Comparison of ENCODE assay signal across 8 mouse cellular contexts in genomic region chr17:9764041-9764606, GRCm38 (mm10).
DNase-seq lines count a peak whose midpoint lies in the region; ATAC-seq and TF ChIP-seq lines count a peak whose summit lies in the region.

No protein-coding gene starts in this region.

- H3K4me3 ChIP-seq in lung, embryonic 14.5 days (ENCODE audit: low read depth, low read length) = peak overlapping the region; percentile 14; the same call in 1 of the 2 replicates
- H3K4me3 ChIP-seq in forebrain, embryonic 14.5 days (ENCODE audit: low read depth, low read length) = peak overlapping the region; percentile 24
- H3K4me3 ChIP-seq in liver, embryonic 12.5 days = peak overlapping the region; percentile 6; the same call in 1 of the 2 replicates
- peak overlapping the region; percentile 11; the same call in 1 of the 2 replicates for H3K4me3 ChIP-seq in stomach, embryonic 15.5 days (replicated peaks)

- H3K9ac ChIP-seq in lung, embryonic 14.5 days = peak overlapping the region; percentile 5; the same call in 1 of the 2 replicates
- peak overlapping the region; percentile 60 for H3K9ac ChIP-seq in forebrain, embryonic 14.5 days (ENCODE audit: low read length)
- no peak overlapping the region for H3K9ac ChIP-seq in liver, embryonic 12.5 days
- no peak overlapping the region for H3K9ac ChIP-seq in stomach, embryonic 15.5 days

- H3K9me3 ChIP-seq in lung, embryonic 14.5 days (ENCODE audit: low read depth, low read length) = no peaks in the 10 kb centered on the region
- H3K9me3 ChIP-seq in forebrain, embryonic 14.5 days (replicated peaks; ENCODE audit: control insufficient read depth, low read length) = no peaks in the 10 kb centered on the region
- no peaks in the 10 kb centered on the region for H3K9me3 ChIP-seq in liver, embryonic 12.5 days (replicated peaks)
- no peaks in the 10 kb centered on the region for H3K9me3 ChIP-seq in stomach, embryonic 15.5 days

- no peak for DNase-seq in lung, embryonic 14.5 days
- no peak for DNase-seq in lung, postnatal 14 days
- DNase-seq in forebrain, embryonic 14.5 days (ENCODE audit: low spot score) = peak; percentile 52
- no peak for DNase-seq in urinary bladder, postnatal 14 days (ENCODE audit: low spot score)
- DNase-seq in layer of hippocampus, postnatal 25 days (ENCODE audit: extremely low spot score in 1 of 2, low spot score in 1 of 2) = no peak
- no peak for DNase-seq in thymus, postnatal 4 days

- peaks cover 3% of the 10 kb centered on the region; the same call in 1 of the 2 replicates for H3K4me1 ChIP-seq in lung, embryonic 14.5 days (ENCODE audit: insufficient read depth)
- peaks cover 32% of the 10 kb centered on the region for H3K4me1 ChIP-seq in forebrain, embryonic 14.5 days (ENCODE audit: control insufficient read depth, insufficient read depth, low read length)
- 0 out of 2 replicates have a peak, but pooled peaks cover 7% of the 10 kb centered on the region for H3K4me1 ChIP-seq in liver, embryonic 12.5 days
- peaks cover 4% of the 10 kb centered on the region; the same call in 1 of the 2 replicates for H3K4me1 ChIP-seq in stomach, embryonic 15.5 days

- no peak for TF ChIP-seq CTCF in lung, embryonic 14.5 days (IDR thresholded peaks at IDR 0.05; ENCODE audit: low read depth)

- 13% methylated on average over 9 of the region's 9 CpGs for WGBS in lung, embryonic 14.5 days
- 1% methylated on average over 9 of the region's 9 CpGs for WGBS in forebrain, embryonic 14.5 days
- WGBS in liver, embryonic 12.5 days (ENCODE audit: insufficient replicate concordance) = 24% methylated on average over 9 of the region's 9 CpGs
- 21% methylated on average over 9 of the region's 9 CpGs for WGBS in stomach, embryonic 15.5 days

- H3K27ac ChIP-seq in lung, embryonic 14.5 days (ENCODE audit: low read depth) = peak overlapping the region; percentile 3; the same call in 1 of the 2 replicates
- H3K27ac ChIP-seq in forebrain, embryonic 14.5 days (ENCODE audit: low read depth, low read length) = peak overlapping the region; percentile 90
- H3K27ac ChIP-seq in liver, embryonic 12.5 days = no peak overlapping the region
- no peak overlapping the region for H3K27ac ChIP-seq in stomach, embryonic 15.5 days

- ATAC-seq in lung, embryonic 14.5 days (ENCODE audit: insufficient read depth) = no peak
- ATAC-seq in forebrain, embryonic 14.5 days = peak; percentile 9; the same call in 1 of the 2 replicates
- no peak for ATAC-seq in liver, embryonic 12.5 days
- ATAC-seq in stomach, embryonic 15.5 days (ENCODE audit: insufficient read depth, low FRiP score, low read depth) = no peak

- H3K36me3 ChIP-seq in lung, embryonic 14.5 days (ENCODE audit: insufficient read depth) = no peaks in the 10 kb centered on the region
- no peaks in the 10 kb centered on the region for H3K36me3 ChIP-seq in forebrain, embryonic 14.5 days (ENCODE audit: control insufficient read depth, insufficient read depth, low read length)
- H3K36me3 ChIP-seq in liver, embryonic 12.5 days = no peaks in the 10 kb centered on the region
- H3K36me3 ChIP-seq in stomach, embryonic 15.5 days = no peaks in the 10 kb centered on the region

- peak overlapping the region; percentile 83 for H3K4me2 ChIP-seq in lung, embryonic 14.5 days
- peak overlapping the region; percentile 66 for H3K4me2 ChIP-seq in forebrain, embryonic 14.5 days (ENCODE audit: low read length)
- H3K4me2 ChIP-seq in liver, embryonic 12.5 days = peak overlapping the region; percentile 60
- H3K4me2 ChIP-seq in stomach, embryonic 15.5 days = peak overlapping the region; percentile 48

- H3K27me3 ChIP-seq in lung, embryonic 14.5 days (ENCODE audit: insufficient read depth, low read length) = no peaks in the 10 kb centered on the region
- H3K27me3 ChIP-seq in forebrain, embryonic 14.5 days (replicated peaks; ENCODE audit: control insufficient read depth, insufficient read depth, low read length) = no peaks in the 10 kb centered on the region
- H3K27me3 ChIP-seq in liver, embryonic 12.5 days (replicated peaks) = peaks cover 16% of the 10 kb centered on the region; the same call in 1 of the 2 replicates
- H3K27me3 ChIP-seq in stomach, embryonic 15.5 days (replicated peaks) = no peaks in the 10 kb centered on the region

Comparison
In these comparisons a context has a peak if more than half of its experiments do, and no peak if none do; other contexts are left out.
1. H3K27ac ChIP-seq: peak in lung, embryonic 14.5 days (single experiment) and forebrain, embryonic 14.5 days (single experiment); none in liver, embryonic 12.5 days (single experiment) and stomach, embryonic 15.5 days (single experiment).
2. H3K9ac ChIP-seq: peak in lung, embryonic 14.5 days (single experiment) and forebrain, embryonic 14.5 days (single experiment); none in liver, embryonic 12.5 days (single experiment) and stomach, embryonic 15.5 days (single experiment).
3. Peak in every context shown above with its lines, with median percentiles within 50 percentile points of each other: H3K4me2 ChIP-seq and H3K4me3 ChIP-seq.